Mouse (Mus musculus): ENCODE data around the gene Ankrd52.

Ankrd52 gene

GRCm38 (mm10) chr10:128441324-128442119 is 64.6 kb downstream of the Ankrd52 start:
- DNase-seq: no peak

- no peak for DNase-seq
Observed at GRCm38 (mm10) chr10:128442718-128443117, 65.8 kb downstream of the Ankrd52 start.

- DNase-seq: no peak
Observed at GRCm38 (mm10) chr10:128444354-128444753, 67.4 kb downstream of the Ankrd52 start.

GRCm38 (mm10) chr10:128445407-128445806 is 68.5 kb downstream of the Ankrd52 start:
- DNase-seq: no peak

GRCm38 (mm10) chr10:128451014-128451413 is 74.1 kb downstream of the Ankrd52 start:
- no peak for DNase-seq

GRCm38 (mm10) chr10:128454471-128454870 is 77.6 kb downstream of the Ankrd52 start:
- no peak for DNase-seq

GRCm38 (mm10) chr10:128455280-128455679 is 78.4 kb downstream of the Ankrd52 start:
- peak; percentile 75 for DNase-seq

GRCm38 (mm10) chr10:128457676-128458075 is 80.8 kb downstream of the Ankrd52 start:
- peak; percentile 39 for DNase-seq

All from cerebellum, adult 9-11 months (tissue).